Mouse (Mus musculus) myocyte (in vitro differentiated cells): ENCODE measurements at regions not wholly inside any gene's neighbourhood (a gene's known extent, or its start where the extent isn't known, plus 50 kb on each side); places are given as distances from the start of the nearest gene placed in this dataset.

Source experiments
- CEBPB ChIP-seq: IDR thresholded peaks from 2 replicates; pipeline ENCODE4 v1.6.1; 2011; ENCODE audit warnings: mild to moderate bottlenecking, moderate library complexity; ENCODE audit not compliant: poor library complexity, insufficient read depth, severe bottlenecking
- E2F4 ChIP-seq: IDR thresholded peaks from one replicate; pipeline ENCODE4 v1.6.1; 2011; ENCODE audit warnings: mild to moderate bottlenecking, control low read depth, moderate library complexity; ENCODE audit not compliant: insufficient read depth
- MAX ChIP-seq: IDR thresholded peaks from one replicate; pipeline ENCODE4 v1.6.1; 2011; ENCODE audit warnings: low read depth, mild to moderate bottlenecking, control low read depth
- MYOD1 ChIP-seq, 3 experiments: IDR thresholded peaks; one replicate each; pipeline ENCODE4 v1.6.1; 2011; ENCODE audit warnings: control low read depth in 2 of 3, low read depth in 2 of 3, mild to moderate bottlenecking in 2 of 3, moderate library complexity in 1 of 3; ENCODE audit not compliant: insufficient read length in 2 of 3, control insufficient read depth in 1 of 3
- MYOG ChIP-seq, 3 experiments: IDR thresholded peaks; one replicate each; pipeline ENCODE4 v1.6.1; 2011; ENCODE audit warnings: control low read depth in 2 of 3, low read depth in 2 of 3, mild to moderate bottlenecking in 2 of 3; ENCODE audit not compliant: insufficient read length in 2 of 3, control insufficient read depth in 1 of 3, insufficient read depth in 1 of 3
- POLR2A ChIP-seq: IDR thresholded peaks from one replicate; pipeline ENCODE4 v1.6.1; 2011; ENCODE audit warnings: low read depth, mild to moderate bottlenecking, control low read depth, moderate library complexity; ENCODE audit not compliant: insufficient read length
- POLR2AphosphoS2 ChIP-seq: IDR thresholded peaks from one replicate; pipeline ENCODE4 v1.6.1; 2011; ENCODE audit warnings: low read depth, control low read depth; ENCODE audit not compliant: insufficient read length
- REST ChIP-seq: IDR thresholded peaks from one replicate; pipeline ENCODE4 v1.6.1; 2011; ENCODE audit warnings: mild to moderate bottlenecking, control low read depth, moderate library complexity; ENCODE audit not compliant: insufficient read depth, insufficient read length
- TCF12 ChIP-seq: IDR thresholded peaks from one replicate; pipeline ENCODE4 v1.6.1; 2011; ENCODE audit warnings: mild to moderate bottlenecking, control low read depth; ENCODE audit not compliant: poor library complexity, insufficient read depth, severe bottlenecking
- TCF3 ChIP-seq: IDR thresholded peaks from one replicate; pipeline ENCODE4 v1.6.1; 2011; ENCODE audit warnings: low read depth, control low read depth; ENCODE audit not compliant: insufficient read length
- USF1 ChIP-seq: IDR thresholded peaks from one replicate; pipeline ENCODE4 v1.6.1; 2011; ENCODE audit warnings: low read depth, mild to moderate bottlenecking, control low read depth, moderate library complexity

GRCm38 (mm10) chr2:161268861-161269413 is 160.1 kb upstream of the Chd6 start:
- TF ChIP-seq TCF12 (no peak), REST (no peak), MAX (no peak), USF1 (no peak), POLR2A (no peak), MYOD1 (IDR thresholded peaks at IDR 0.05; ENCODE audit: control insufficient read depth in 1 of 3, insufficient read length in 2 of 3, low read depth in 2 of 3) (peak in 2 of 3 experiments; percentile 9 to 23), CEBPB (no peak), E2F4 (no peak), POLR2AphosphoS2 (no peak), TCF3 (no peak), MYOG (IDR thresholded peaks at IDR 0.05; ENCODE audit: control insufficient read depth in 1 of 3, insufficient read depth in 1 of 3, insufficient read length in 2 of 3, low read depth in 2 of 3) (peak in 1 of 3 experiments; percentile 54)
